Mouse (Mus musculus): ENCODE results near the gene Nt5dc2. TPM values are rescaled to one million over a fixed set of nuclear protein-coding genes. Genes with fewer than 3 reads are reported as not detected.
A peak's percentile ranks its signal among the peaks of the same experiment; 100 is the strongest.

Gene Nt5dc2
- polyA plus RNA-seq, 1 experiment: not detected

- H3K27ac ChIP-seq (ENCODE audit: insufficient read depth, low read depth, low read length): no peak overlapping the region
- no peak overlapping the region for H3K4me3 ChIP-seq (ENCODE audit: insufficient read depth, low read depth, low read length)
- H3K4me1 ChIP-seq (ENCODE audit: control insufficient read depth, insufficient read depth, low read length): no peaks in the 10 kb centered on the region
- WGBS: 77% methylated on average over 2 of the region's 2 CpGs
- TF ChIP-seq POLR2A (IDR thresholded peaks at IDR 0.05; ENCODE audit: insufficient read depth, low read depth, low read length) (no peak), CTCF (IDR thresholded peaks at IDR 0.05; ENCODE audit: insufficient read depth, low read depth, low read length) (no peak)
Measured at GRCm38 (mm10) chr14:31115522-31115921, 15.3 kb upstream of the Nt5dc2 start.

GRCm38 (mm10) chr14:31125106-31126075 lies 5.5 kb upstream of the Nt5dc2 start:
- Histone ChIP-seq H3K27ac (ENCODE audit: insufficient read depth, low read depth, low read length) (no peak overlapping the region), H3K4me3 (ENCODE audit: insufficient read depth, low read depth, low read length) (no peak overlapping the region), H3K4me1 (ENCODE audit: control insufficient read depth, insufficient read depth, low read length) (peaks cover 7% of the 10 kb centered on the region)
- 46% methylated on average over 9 of the region's 9 CpGs for WGBS
- TF ChIP-seq CTCF (IDR thresholded peaks at IDR 0.05; ENCODE audit: insufficient read depth, low read depth, low read length) (no peak), POLR2A (IDR thresholded peaks at IDR 0.05; ENCODE audit: insufficient read depth, low read depth, low read length) (no peak)

- TF ChIP-seq POLR2A (IDR thresholded peaks at IDR 0.05; ENCODE audit: insufficient read depth, low read depth, low read length): no peak
- no peak for TF ChIP-seq CTCF (IDR thresholded peaks at IDR 0.05; ENCODE audit: insufficient read depth, low read depth, low read length)
- WGBS: 93% methylated on average over 8 of the region's 8 CpGs
- Histone ChIP-seq H3K4me3 (ENCODE audit: insufficient read depth, low read depth, low read length) (no peak overlapping the region), H3K4me1 (ENCODE audit: control insufficient read depth, insufficient read depth, low read length) (peaks cover 19% of the 10 kb centered on the region), H3K27ac (ENCODE audit: insufficient read depth, low read depth, low read length) (no peak overlapping the region)
Measured at GRCm38 (mm10) chr14:31126826-31127225, 4.0 kb upstream of the Nt5dc2 start.

GRCm38 (mm10) chr14:31128101-31128825 lies 2.6 kb upstream of the Nt5dc2 start:
- Histone ChIP-seq H3K4me3 (ENCODE audit: insufficient read depth, low read depth, low read length) (peak overlapping the region; percentile 67), H3K27ac (ENCODE audit: insufficient read depth, low read depth, low read length) (peak overlapping the region; percentile 27), H3K4me1 (ENCODE audit: control insufficient read depth, insufficient read depth, low read length) (peaks cover 25% of the 10 kb centered on the region)
- WGBS: under 1% methylated on average over 23 of the region's 23 CpGs
- TF ChIP-seq POLR2A (IDR thresholded peaks at IDR 0.05; ENCODE audit: insufficient read depth, low read depth, low read length) (no peak), CTCF (IDR thresholded peaks at IDR 0.05; ENCODE audit: insufficient read depth, low read depth, low read length) (no peak; the same call in 1 of the 2 replicates)

GRCm38 (mm10) chr14:31128826-31129219 lies 2.0 kb upstream of the Nt5dc2 start, which contains the start of gene Smim4:
TSS of gene Smim4 (minus strand) at chr14:31128956.
- H3K4me1 ChIP-seq (ENCODE audit: control insufficient read depth, insufficient read depth, low read length): peaks cover 30% of the 10 kb centered on the region

GRCm38 (mm10) chr14:31129326-31130235 lies 1.3 kb upstream of the Nt5dc2 start:
- TF ChIP-seq POLR2A (IDR thresholded peaks at IDR 0.05; ENCODE audit: insufficient read depth, low read depth, low read length) (no peak), CTCF (IDR thresholded peaks at IDR 0.05; ENCODE audit: insufficient read depth, low read depth, low read length) (no peak)
- Histone ChIP-seq H3K27ac (ENCODE audit: insufficient read depth, low read depth, low read length) (no peak overlapping the region), H3K4me3 (ENCODE audit: insufficient read depth, low read depth, low read length) (no peak overlapping the region; the same call in 1 of the 2 replicates), H3K4me1 (ENCODE audit: control insufficient read depth, insufficient read depth, low read length) (peaks cover 37% of the 10 kb centered on the region)
- 62% methylated on average over 15 of the region's 15 CpGs for WGBS

More at GRCm38 (mm10) chr14:31128826-31129219, 2.0 kb upstream of the Nt5dc2 start, which contains the start of gene Smim4:
- Histone ChIP-seq H3K27ac (ENCODE audit: insufficient read depth, low read depth, low read length) (peak within 1 kb of the TSS; percentile 27), H3K4me3 (ENCODE audit: insufficient read depth, low read depth, low read length) (peak within 1 kb of the TSS; percentile 67)
- under 1% methylated on average over 33 of the region's 33 CpGs for WGBS
- TF ChIP-seq CTCF (IDR thresholded peaks at IDR 0.05; ENCODE audit: insufficient read depth, low read depth, low read length): peak; percentile 44; the same call in 1 of the 2 replicates
- TF ChIP-seq POLR2A (IDR thresholded peaks at IDR 0.05; ENCODE audit: insufficient read depth, low read depth, low read length): peak; percentile 84

GRCm38 (mm10) chr14:31131272-31131821 lies 494 bp downstream of the Nt5dc2 start:
- TF ChIP-seq POLR2A (IDR thresholded peaks at IDR 0.05; ENCODE audit: insufficient read depth, low read depth, low read length): no peak
- TF ChIP-seq CTCF (IDR thresholded peaks at IDR 0.05; ENCODE audit: insufficient read depth, low read depth, low read length): no peak
- Histone ChIP-seq H3K27ac (ENCODE audit: insufficient read depth, low read depth, low read length) (no peak overlapping the region), H3K4me3 (ENCODE audit: insufficient read depth, low read depth, low read length) (peak overlapping the region; percentile 51), H3K4me1 (ENCODE audit: control insufficient read depth, insufficient read depth, low read length) (peaks cover 37% of the 10 kb centered on the region)
- WGBS: 6% methylated on average over 43 of the region's 43 CpGs

- Histone ChIP-seq H3K4me3 (ENCODE audit: insufficient read depth, low read depth, low read length) (no peak overlapping the region), H3K27ac (ENCODE audit: insufficient read depth, low read depth, low read length) (no peak overlapping the region), H3K4me1 (ENCODE audit: control insufficient read depth, insufficient read depth, low read length) (peaks cover 32% of the 10 kb centered on the region)
- WGBS: 47% methylated on average over 6 of the region's 6 CpGs
- TF ChIP-seq CTCF (IDR thresholded peaks at IDR 0.05; ENCODE audit: insufficient read depth, low read depth, low read length): no peak
- TF ChIP-seq POLR2A (IDR thresholded peaks at IDR 0.05; ENCODE audit: insufficient read depth, low read depth, low read length): no peak
Measured at GRCm38 (mm10) chr14:31132031-31132430, 1.2 kb downstream of the Nt5dc2 start.
